Comparison of ENCODE assay signal across 8 mouse cellular contexts in the genomic region with DNA sequence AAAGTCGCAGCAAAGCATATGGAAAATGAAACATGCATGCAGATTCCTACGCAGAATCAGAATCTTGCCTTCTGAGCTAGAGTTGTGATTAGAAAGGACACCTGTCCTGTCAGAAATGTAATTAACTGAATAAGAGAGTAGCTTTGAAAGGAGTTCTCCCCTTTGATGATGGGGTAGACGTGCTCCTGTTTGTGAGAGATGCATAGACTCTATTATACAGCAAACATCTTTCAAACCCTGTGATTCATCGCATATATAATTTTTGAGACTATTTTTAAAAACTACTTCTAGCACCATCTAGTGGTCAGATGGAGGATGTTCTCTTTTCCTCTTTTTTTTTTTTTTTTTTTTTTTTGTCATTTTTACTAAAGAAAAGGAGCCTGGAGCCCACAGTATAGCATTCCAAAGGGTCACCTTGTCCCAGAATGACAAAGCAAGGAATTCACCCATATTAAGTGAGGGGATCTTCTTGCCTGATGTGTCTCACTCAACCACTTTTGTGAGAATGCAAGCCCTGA.
DNase-seq lines count a peak whose midpoint lies in the region; ATAC-seq and TF ChIP-seq lines count a peak whose summit lies in the region.

No protein-coding gene starts in this region.

- no peaks in the 10 kb centered on the region for H3K27me3 ChIP-seq in midbrain, embryonic 11.5 days (ENCODE audit: control insufficient read depth, insufficient read depth, low read length)
- H3K27me3 ChIP-seq in midbrain, embryonic 10.5 days (ENCODE audit: low read depth, poor library complexity, severe bottlenecking) = no peaks in the 10 kb centered on the region
- H3K27me3 ChIP-seq in stomach, postnatal 0 days (ENCODE audit: control insufficient read depth, insufficient read depth, low read length) = no peaks in the 10 kb centered on the region

- peak; percentile 92 for ATAC-seq in frontal cortex, adult (ENCODE audit: low TSS enrichment)
- ATAC-seq in midbrain, embryonic 11.5 days (ENCODE audit: low FRiP score) = peak; percentile 38; the same call in 1 of the 2 replicates
- ATAC-seq in inflammation-experienced regulatory T-cells, adult 6 months = peak; percentile 50
- ATAC-seq in stomach, postnatal 0 days (ENCODE audit: low FRiP score, low TSS enrichment) = no peak

- TF ChIP-seq EP300 in stomach, postnatal 0 days (optimal IDR thresholded peaks at IDR 0.05) = no peak

- no peaks in the 10 kb centered on the region for H3K9me3 ChIP-seq in midbrain, embryonic 11.5 days (ENCODE audit: control insufficient read depth, low read length)
- H3K9me3 ChIP-seq in midbrain, embryonic 10.5 days (replicated peaks) = no peaks in the 10 kb centered on the region
- no peaks in the 10 kb centered on the region for H3K9me3 ChIP-seq in stomach, postnatal 0 days (ENCODE audit: control insufficient read depth, low read length)

- 38% methylated on average over 4 of the region's 4 CpGs for WGBS in midbrain, embryonic 11.5 days
- WGBS in midbrain, embryonic 10.5 days = 45% methylated on average over 4 of the region's 4 CpGs
- 25% methylated on average over 4 of the region's 4 CpGs for WGBS in stomach, postnatal 0 days

- no peak overlapping the region for H3K27ac ChIP-seq in midbrain, embryonic 11.5 days (ENCODE audit: low read depth, low read length)
- H3K27ac ChIP-seq in midbrain, embryonic 10.5 days (replicated peaks) = no peak overlapping the region
- H3K27ac ChIP-seq in stomach, postnatal 0 days (replicated peaks) = peak overlapping the region; percentile 56

- H3K4me1 ChIP-seq in midbrain, embryonic 11.5 days (ENCODE audit: control insufficient read depth, insufficient read depth, low read length) = no peaks in the 10 kb centered on the region
- no peaks in the 10 kb centered on the region for H3K4me1 ChIP-seq in midbrain, embryonic 10.5 days
- H3K4me1 ChIP-seq in stomach, postnatal 0 days (replicated peaks; ENCODE audit: control insufficient read depth, insufficient read depth) = no peaks in the 10 kb centered on the region

- no peak overlapping the region for H3K9ac ChIP-seq in midbrain, embryonic 11.5 days (ENCODE audit: low read length)
- H3K9ac ChIP-seq in stomach, postnatal 0 days (ENCODE audit: low read length) = no peak overlapping the region

- H3K36me3 ChIP-seq in midbrain, embryonic 11.5 days (ENCODE audit: control insufficient read depth, insufficient read depth, low read length) = no peaks in the 10 kb centered on the region
- H3K36me3 ChIP-seq in midbrain, embryonic 10.5 days = no peaks in the 10 kb centered on the region
- no peaks in the 10 kb centered on the region for H3K36me3 ChIP-seq in stomach, postnatal 0 days (ENCODE audit: control insufficient read depth, insufficient read depth, low read length)

- TF ChIP-seq CTCF in stomach, postnatal 0 days (IDR thresholded peaks at IDR 0.05; ENCODE audit: low read depth) = peak; percentile 71

- intact Hi-C loops in left cerebral cortex, postnatal 4 days (cut with DNase I) = no loop called here

- H3K4me3 ChIP-seq in midbrain, embryonic 11.5 days (ENCODE audit: low read depth, low read length) = no peak overlapping the region
- no peak overlapping the region for H3K4me3 ChIP-seq in midbrain, embryonic 10.5 days
- H3K4me3 ChIP-seq in stomach, postnatal 0 days (ENCODE audit: low read depth, low read length) = peak overlapping the region; percentile 19; the same call in 1 of the 2 replicates

- DNase-seq in frontal cortex, postnatal 36 days (ENCODE audit: low spot score in 2 of 2) = no peak
- DNase-seq in midbrain, embryonic 11.5 days (ENCODE audit: low spot score, missing footprints) = peak; percentile 87
- no peak for DNase-seq in midbrain, embryonic 10.5 days (ENCODE audit: low spot score)
- DNase-seq in stomach, postnatal 0 days (ENCODE audit: low spot score) = no peak
- no peak for DNase-seq in ovary, adult 18-20 months (ENCODE audit: low spot score)
- DNase-seq in left cerebral cortex, postnatal 4 days = no peak

- H3K4me2 ChIP-seq in midbrain, embryonic 11.5 days = no peak overlapping the region
- H3K4me2 ChIP-seq in stomach, postnatal 0 days (replicated peaks; ENCODE audit: low read depth) = peak overlapping the region; percentile 33
